ENCODE assay signal across 8 mouse cellular contexts in genomic region chr8:46210404-46211315, GRCm38 (mm10). TPM values are rescaled to one million over a fixed set of nuclear protein-coding genes. Genes with fewer than 3 reads are reported as not detected.
DNase-seq lines count a peak whose midpoint lies in the region; ATAC-seq lines count a peak whose summit lies in the region.

TSS of gene Slc25a4 (minus strand) at chr8:46211284.

- H3K9me3 ChIP-seq in hindbrain, embryonic 12.5 days (replicated peaks), result no peaks in the 10 kb centered on the region

- peak; percentile 77 for DNase-seq in MEL-GATA-1-ER (ENCODE audit: extremely low read depth, low read depth)
- peak; percentile 96 for DNase-seq in cerebellum, adult 9-10 months
- DNase-seq in frontal cortex, postnatal 10 days (ENCODE audit: low spot score in 2 of 2), result peak; percentile 96 to 97
- peak; percentile 98 for DNase-seq in layer of hippocampus, postnatal 14 days (ENCODE audit: low spot score in 2 of 2)
- DNase-seq in lung, postnatal 14 days, result peak; percentile 98
- peak; percentile 84 for DNase-seq in retina, adult 2 months (ENCODE audit: low read depth, low spot score)
- peak; percentile 96 to 97 for DNase-seq in thymus, postnatal 36 days

- peaks cover 34% of the 10 kb centered on the region for H3K36me3 ChIP-seq in hindbrain, embryonic 12.5 days

- WGBS in hindbrain, embryonic 12.5 days, result under 1% methylated on average over 84 of the region's 84 CpGs

- H3K27ac ChIP-seq in hindbrain, embryonic 12.5 days, result peak within 1 kb of the TSS; percentile 98

- H3K4me3 ChIP-seq in hindbrain, embryonic 12.5 days, result peak within 1 kb of the TSS; percentile 84

- no peaks in the 10 kb centered on the region; the same call in 1 of the 2 replicates for H3K27me3 ChIP-seq in hindbrain, embryonic 12.5 days

- H3K4me1 ChIP-seq in hindbrain, embryonic 12.5 days, result peaks cover 31% of the 10 kb centered on the region

- H3K4me2 ChIP-seq in hindbrain, embryonic 12.5 days (replicated peaks), result peak within 1 kb of the TSS; percentile 73

- peak within 1 kb of the TSS; percentile 95 for H3K9ac ChIP-seq in hindbrain, embryonic 12.5 days

- ATAC-seq in hindbrain, embryonic 12.5 days (ENCODE audit: low FRiP score), result peak; percentile 99

RNA-seq across cellular contexts. Expression of gene Slc25a4, which starts in this region (rescaled TPM):
- polyA plus RNA-seq in hindbrain, embryonic 12.5 days (2016; fragmentation: Nextera tagmentation; extraction: Ambion mirVana), result 561 and 574 TPM in 2 replicates
- total RNA-seq in layer of hippocampus, postnatal 14 days (2021), result 100 to 1,000 TPM; 684 to 686 TPM

Comparison
In these comparisons a context has a peak if more than half of its experiments do, and no peak if none do; other contexts are left out.
1. Peak in every context shown above with its lines: DNase-seq, ATAC-seq, H3K4me3 ChIP-seq and H3K27ac ChIP-seq.